In genomic region chr17:60468901-60469300, GRCm38 (mm10) we compare ENCODE assay signal across 15 mouse cellular contexts.
"Had no signal": no experiment of that assay in that cellular context is flagged by ENCODE, and none has a peak within 500 bp of the region (broad histone marks: within the 10 kb centered on the region; RNA-seq: fewer than 3 reads in every experiment).

No protein-coding gene starts in this region.

- ATAC-seq: midbrain, embryonic 13.5 days; midbrain, embryonic 15.5 days had no signal

- H3K9ac ChIP-seq: lung, embryonic 15.5 days; midbrain, embryonic 13.5 days; midbrain, embryonic 15.5 days; neural tube, embryonic 12.5 days; stomach, embryonic 15.5 days had no signal

- H3K27me3 ChIP-seq: lung, embryonic 15.5 days; megakaryocyte, embryonic 14.5 days; midbrain, embryonic 13.5 days; midbrain, embryonic 15.5 days; neural tube, embryonic 12.5 days; stomach, embryonic 15.5 days had no signal

- H3K36me3 ChIP-seq: lung, embryonic 15.5 days; midbrain, embryonic 13.5 days; midbrain, embryonic 15.5 days; neural tube, embryonic 12.5 days; stomach, embryonic 15.5 days had no signal

- H3K9me3 ChIP-seq: lung, embryonic 15.5 days; megakaryocyte, embryonic 14.5 days; midbrain, embryonic 13.5 days; midbrain, embryonic 15.5 days; neural tube, embryonic 12.5 days; stomach, embryonic 15.5 days had no signal

- DNase-seq: lung, adult 2 months; lung, postnatal 10 days; lung, postnatal 4 days; right cerebral cortex, postnatal 14 days; thymus, adult 2 months; thymus, postnatal 25 days; thymus, postnatal 4 days had no signal

- H3K4me1 ChIP-seq: lung, embryonic 15.5 days; megakaryocyte, embryonic 14.5 days; midbrain, embryonic 13.5 days; midbrain, embryonic 15.5 days; neural tube, embryonic 12.5 days; stomach, embryonic 15.5 days had no signal

- H3K4me3 ChIP-seq: lung, embryonic 15.5 days; megakaryocyte, embryonic 14.5 days; midbrain, embryonic 13.5 days; midbrain, embryonic 15.5 days; neural tube, embryonic 12.5 days; stomach, embryonic 15.5 days had no signal

- H3K4me2 ChIP-seq: lung, embryonic 15.5 days; midbrain, embryonic 11.5 days; midbrain, embryonic 13.5 days; midbrain, embryonic 15.5 days; neural tube, embryonic 12.5 days; stomach, embryonic 15.5 days had no signal

- H3K27ac ChIP-seq: lung, embryonic 15.5 days; midbrain, embryonic 13.5 days; midbrain, embryonic 15.5 days; neural tube, embryonic 12.5 days; stomach, embryonic 15.5 days; stomach, postnatal 0 days had no signal
